Mouse (Mus musculus): ENCODE results near the gene Rdh5.

GRCm38 (mm10) chr10:128928356-128928755 lies 5.7 kb upstream of the Rdh5 start:
- TF ChIP-seq CTCF (IDR thresholded peaks at IDR 0.05; ENCODE audit: extremely low read depth, insufficient read depth, insufficient read length, insufficient replicate concordance) (no peak), POLR2A (IDR thresholded peaks at IDR 0.05; ENCODE audit: low read depth, low read length) (no peak)

Data from spleen, adult 2 months (tissue).